Mouse (Mus musculus): ENCODE measurements around the gene Mysm1. TPM values are rescaled to one million over a fixed set of nuclear protein-coding genes. Genes with fewer than 3 reads are reported as not detected.
A peak's percentile ranks its signal among the peaks of the same experiment; 100 is the strongest.

Gene Mysm1
- total RNA-seq, 2 experiments from 2014 or later: 32.2 to 34.0 TPM

GRCm38 (mm10) chr4:94973321-94973720 is 5.6 kb downstream of the Mysm1 start:
- no peak for DNase-seq (ENCODE audit: low spot score in 2 of 2)

DNA sequence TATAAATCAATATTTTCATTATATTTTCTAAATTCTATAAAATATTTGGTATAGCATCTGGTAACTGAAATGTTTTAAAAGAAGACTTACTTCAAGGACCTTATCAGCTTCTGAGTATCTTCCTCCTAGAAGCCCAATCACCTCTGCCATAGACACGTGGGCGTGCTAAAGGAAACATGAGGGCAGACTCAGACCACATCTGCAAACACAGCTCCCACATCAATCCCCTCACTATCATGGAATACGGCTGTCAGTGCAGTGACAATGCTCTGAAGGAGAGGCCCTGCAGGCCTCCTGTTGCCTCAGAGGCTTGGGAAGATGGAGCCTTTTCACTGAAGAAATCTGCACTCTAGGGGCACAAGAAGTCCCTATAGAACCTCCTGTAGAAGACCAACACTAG is 26.1 kb downstream of the Mysm1 start:
- DNase-seq (ENCODE audit: low spot score in 2 of 2): no peak

- no peak for DNase-seq (ENCODE audit: low spot score in 2 of 2)
Observed at GRCm38 (mm10) chr4:94941221-94941855, 37.6 kb downstream of the Mysm1 start.

- DNase-seq (ENCODE audit: low spot score in 2 of 2): no peak
Observed at GRCm38 (mm10) chr4:94928743-94929142, 50.2 kb downstream of the Mysm1 start, which contains the start of gene Eqtn. TSS of gene Eqtn (minus strand) at chr4:94928843.

GRCm38 (mm10) chr4:94901780-94902179 is 77.1 kb downstream of the Mysm1 start:
- no peak for DNase-seq (ENCODE audit: low spot score in 2 of 2)

GRCm38 (mm10) chr4:94900744-94901143 is 78.2 kb downstream of the Mysm1 start:
- DNase-seq (ENCODE audit: low spot score in 2 of 2): peak in 1 of 2 experiments; percentile 19

Other genes starting within 250 kb of the Mysm1 start
- 1 to 10 TPM; 6.4 to 6.6 TPM for gene Tek, start 239.8 kb downstream of the Mysm1 start, total RNA-seq (2021)
- gene Eqtn, start 50.3 kb downstream of the Mysm1 start, total RNA-seq (2021): 1 to 10 TPM in 1 of 2 experiments, not detected in 1; 1.2 TPM
- 100 to 1,000 TPM; 119 to 126 TPM for gene Jun, start 73.1 kb upstream of the Mysm1 start, total RNA-seq (2021)

Measured in layer of hippocampus, adult 18-20 months (tissue).